Mouse (Mus musculus) limb, embryonic 13.5 days (tissue): Measurements from ENCODE around the gene Cd69. TPM values are rescaled to one million over a fixed set of nuclear protein-coding genes. Genes with fewer than 3 reads are reported as not detected.

Experiments
- ATAC-seq: fragments of 200-750 bp; cut with Nextera tagmentation; 2 replicates; pipeline ENCODE4 v1.8.0; 2017; ENCODE audit warnings: low read depth, moderate number of reproducible peaks, moderate TSS enrichment; ENCODE audit not compliant: low FRiP score
- H3K27ac ChIP-seq: fragments of 300-500 bp; sonication (generic); 2 replicates; pipeline ENCODE4 v1.5.1; 2015; ENCODE audit warnings: inconsistent platforms, mild to moderate bottlenecking, moderate library complexity
- H3K27me3 ChIP-seq: fragments of 300-500 bp; sonication (generic); 2 replicates; pipeline ENCODE4 v1.6.1; 2015; ENCODE audit warnings: mild to moderate bottlenecking, inconsistent platforms
- H3K36me3 ChIP-seq: fragments of 300-500 bp; sonication (generic); 2 replicates; pipeline ENCODE4 v1.6.1; 2015; ENCODE audit warnings: inconsistent platforms, mild to moderate bottlenecking, moderate library complexity
- H3K4me1 ChIP-seq: fragments of 300-500 bp; sonication (generic); 2 replicates; pipeline ENCODE4 v1.6.1; 2015; ENCODE audit warnings: inconsistent platforms
- H3K4me2 ChIP-seq: fragments of 300-500 bp; sonication (generic); replicated peaks from 2 replicates; pipeline ENCODE4 v1.6.1; 2015; ENCODE audit warnings: inconsistent platforms, mild to moderate bottlenecking, moderate library complexity
- H3K4me3 ChIP-seq: fragments of 300-500 bp; sonication (generic); 2 replicates; pipeline ENCODE4 v1.5.1; 2015; ENCODE audit warnings: moderate library complexity, mild to moderate bottlenecking, inconsistent platforms
- H3K9ac ChIP-seq: fragments of 300-500 bp; sonication (generic); 2 replicates; pipeline ENCODE4 v1.6.1; 2015; ENCODE audit warnings: mild to moderate bottlenecking, inconsistent platforms
- H3K9me3 ChIP-seq: fragments of 300-500 bp; sonication (generic); 2 replicates; pipeline ENCODE4 v1.6.1; 2016; ENCODE audit warnings: inconsistent platforms
- WGBS: fragments of 180-500 bp; shearing (Covaris S2); methylation state at CpG from one replicate; pipeline ENCODE4 v1.1.7; 2015; 5-methylcytosine and 5-hydroxymethylcytosine counted together
- polyA plus RNA-seq: library from polyadenylated mRNA; unstranded; fragments of >200 nt; fragmentation: Nextera tagmentation; extraction: Ambion mirVana; gene quantifications from 2 replicates; pipeline ENCODE4 v1.2.1, GENCODE M21; 2015

The Cd69 gene
- 0.08 and 0.11 TPM in 2 replicates for polyA plus RNA-seq

GRCm38 (mm10) chr6:129275220-129275619 is at the start of gene Cd69:
Cd69 (minus strand) TSS chr6:129275436.
- Histone ChIP-seq H3K4me3 (no peak within 1 kb of the TSS), H3K27ac (no peak within 1 kb of the TSS), H3K4me1 (no peaks in the 10 kb centered on the region), H3K36me3 (no peaks in the 10 kb centered on the region), H3K9me3 (no peaks in the 10 kb centered on the region), H3K27me3 (no peaks in the 10 kb centered on the region), H3K4me2 (no peak within 1 kb of the TSS), H3K9ac (no peak within 1 kb of the TSS)
- 78% methylated on average over 9 of the region's 9 CpGs for WGBS
- ATAC-seq, result no peak

GRCm38 (mm10) chr6:129319331-129319730 is 44.1 kb upstream of the Cd69 start:
- H3K4me2 ChIP-seq, result no peak overlapping the region
- no peaks in the 10 kb centered on the region for H3K36me3 ChIP-seq
- no peak overlapping the region for H3K9ac ChIP-seq
- no peak for ATAC-seq
- H3K4me1 ChIP-seq, result no peaks in the 10 kb centered on the region
- no peak overlapping the region for H3K27ac ChIP-seq
- H3K4me3 ChIP-seq, result no peak overlapping the region
- no peaks in the 10 kb centered on the region for H3K27me3 ChIP-seq
- H3K9me3 ChIP-seq, result no peaks in the 10 kb centered on the region
- WGBS, result 67% methylated on average over 4 of the region's 4 CpGs

GRCm38 (mm10) chr6:129318395-129318794 is 43.2 kb upstream of the Cd69 start:
- 48% methylated on average over 1 of the region's 1 CpGs for WGBS
- Histone ChIP-seq H3K4me2 (no peak overlapping the region), H3K4me3 (no peak overlapping the region), H3K9ac (no peak overlapping the region), H3K27me3 (no peaks in the 10 kb centered on the region), H3K27ac (no peak overlapping the region), H3K4me1 (no peaks in the 10 kb centered on the region), H3K9me3 (no peaks in the 10 kb centered on the region), H3K36me3 (no peaks in the 10 kb centered on the region)
- no peak for ATAC-seq

GRCm38 (mm10) chr6:129316463-129316862 is 41.2 kb upstream of the Cd69 start:
- Histone ChIP-seq H3K27me3 (no peaks in the 10 kb centered on the region), H3K9me3 (no peaks in the 10 kb centered on the region), H3K9ac (no peak overlapping the region), H3K36me3 (no peaks in the 10 kb centered on the region), H3K4me1 (no peaks in the 10 kb centered on the region), H3K4me3 (no peak overlapping the region), H3K27ac (no peak overlapping the region), H3K4me2 (no peak overlapping the region)
- no peak for ATAC-seq
- 53% methylated on average over 2 of the region's 2 CpGs for WGBS

GRCm38 (mm10) chr6:129315698-129316097 is 40.5 kb upstream of the Cd69 start:
- Histone ChIP-seq H3K36me3 (no peaks in the 10 kb centered on the region), H3K9ac (no peak overlapping the region), H3K4me1 (no peaks in the 10 kb centered on the region), H3K27ac (no peak overlapping the region), H3K27me3 (no peaks in the 10 kb centered on the region), H3K4me2 (no peak overlapping the region), H3K9me3 (no peaks in the 10 kb centered on the region), H3K4me3 (no peak overlapping the region)
- no peak for ATAC-seq
- WGBS, result 82% methylated on average over 1 of the region's 1 CpGs

- WGBS, result 86% methylated on average over 3 of the region's 3 CpGs
- Histone ChIP-seq H3K4me1 (no peaks in the 10 kb centered on the region), H3K36me3 (no peaks in the 10 kb centered on the region), H3K27ac (no peak overlapping the region), H3K4me3 (no peak overlapping the region), H3K27me3 (no peaks in the 10 kb centered on the region), H3K4me2 (no peak overlapping the region), H3K9ac (no peak overlapping the region), H3K9me3 (no peaks in the 10 kb centered on the region)
- no peak for ATAC-seq
Measured at GRCm38 (mm10) chr6:129314655-129315168, 39.5 kb upstream of the Cd69 start.

- Histone ChIP-seq H3K9ac (no peak overlapping the region), H3K27me3 (no peaks in the 10 kb centered on the region), H3K4me3 (no peak overlapping the region), H3K36me3 (no peaks in the 10 kb centered on the region), H3K9me3 (no peaks in the 10 kb centered on the region), H3K4me1 (no peaks in the 10 kb centered on the region), H3K4me2 (no peak overlapping the region), H3K27ac (no peak overlapping the region)
- WGBS, result 73% methylated on average over 3 of the region's 3 CpGs
- ATAC-seq, result no peak
Measured at GRCm38 (mm10) chr6:129312499-129312898, 37.3 kb upstream of the Cd69 start.

GRCm38 (mm10) chr6:129304180-129304579 is 28.9 kb upstream of the Cd69 start:
- Histone ChIP-seq H3K4me3 (no peak overlapping the region), H3K9ac (no peak overlapping the region), H3K36me3 (no peaks in the 10 kb centered on the region), H3K27ac (no peak overlapping the region), H3K4me2 (no peak overlapping the region), H3K9me3 (no peaks in the 10 kb centered on the region), H3K27me3 (no peaks in the 10 kb centered on the region), H3K4me1 (no peaks in the 10 kb centered on the region)
- 69% methylated on average over 1 of the region's 1 CpGs for WGBS
- ATAC-seq, result no peak

- Histone ChIP-seq H3K9ac (no peak overlapping the region), H3K27me3 (no peaks in the 10 kb centered on the region), H3K4me1 (no peaks in the 10 kb centered on the region), H3K4me2 (no peak overlapping the region), H3K36me3 (no peaks in the 10 kb centered on the region), H3K9me3 (no peaks in the 10 kb centered on the region), H3K27ac (no peak overlapping the region), H3K4me3 (no peak overlapping the region)
- ATAC-seq, result no peak
Measured at GRCm38 (mm10) chr6:129288708-129289107, 13.5 kb upstream of the Cd69 start.

GRCm38 (mm10) chr6:129284384-129285104 is 9.3 kb upstream of the Cd69 start:
- WGBS, result 78% methylated on average over 7 of the region's 7 CpGs

GRCm38 (mm10) chr6:129283271-129283670 is 8.0 kb upstream of the Cd69 start:
- WGBS, result 72% methylated on average over 3 of the region's 3 CpGs
- no peak overlapping the region for H3K27ac ChIP-seq
- H3K27me3 ChIP-seq, result no peaks in the 10 kb centered on the region
- no peaks in the 10 kb centered on the region for H3K9me3 ChIP-seq
- no peaks in the 10 kb centered on the region for H3K36me3 ChIP-seq
- no peak overlapping the region for H3K4me3 ChIP-seq
- ATAC-seq, result no peak
- H3K9ac ChIP-seq, result no peak overlapping the region
- H3K4me2 ChIP-seq, result no peak overlapping the region
- H3K4me1 ChIP-seq, result no peaks in the 10 kb centered on the region

More at GRCm38 (mm10) chr6:129284384-129285104, 9.3 kb upstream of the Cd69 start:
- no peaks in the 10 kb centered on the region for H3K36me3 ChIP-seq
- no peak for ATAC-seq
- H3K4me2 ChIP-seq, result no peak overlapping the region
- H3K9ac ChIP-seq, result no peak overlapping the region
- no peaks in the 10 kb centered on the region for H3K27me3 ChIP-seq
- H3K9me3 ChIP-seq, result no peaks in the 10 kb centered on the region
- no peak overlapping the region for H3K4me3 ChIP-seq
- no peaks in the 10 kb centered on the region for H3K4me1 ChIP-seq
- H3K27ac ChIP-seq, result no peak overlapping the region

GRCm38 (mm10) chr6:129276483-129276882 is 1.2 kb upstream of the Cd69 start:
- Histone ChIP-seq H3K27me3 (no peaks in the 10 kb centered on the region), H3K9me3 (no peaks in the 10 kb centered on the region), H3K27ac (no peak overlapping the region), H3K9ac (no peak overlapping the region), H3K4me2 (no peak overlapping the region), H3K4me3 (no peak overlapping the region), H3K4me1 (no peaks in the 10 kb centered on the region), H3K36me3 (no peaks in the 10 kb centered on the region)
- no peak for ATAC-seq
- 94% methylated on average over 2 of the region's 2 CpGs for WGBS
